Mouse (Mus musculus): Measurements from ENCODE around the gene Zfp365. TPM values are rescaled to one million over a fixed set of nuclear protein-coding genes. Genes with fewer than 3 reads are reported as not detected.

Zfp365 gene
- total RNA-seq, 2 experiments from 2014 or later: 0.49 to 0.56 TPM

DNA sequence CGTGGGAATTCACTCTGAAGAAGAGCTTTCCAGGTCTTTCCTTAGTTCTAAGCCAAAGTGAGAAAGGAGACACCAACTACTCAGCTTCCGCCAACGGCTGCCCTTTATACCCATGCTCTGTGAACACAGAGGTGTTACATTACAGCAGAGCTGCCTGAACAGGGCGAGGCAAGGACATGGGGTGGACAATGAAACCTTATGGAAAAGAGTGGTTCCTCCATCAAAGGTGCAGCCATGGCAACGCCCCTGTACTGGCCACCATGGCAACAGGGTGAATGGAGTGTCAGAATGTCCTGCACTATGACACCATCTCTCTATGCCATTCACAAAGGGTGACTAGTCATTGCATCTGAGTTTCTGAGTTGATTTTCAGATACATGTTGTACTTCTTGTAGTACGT lies 61.4 kb downstream of the Zfp365 start:
- no peak for DNase-seq
- intact Hi-C loops (cut with DNase I): no loop called here

DNA sequence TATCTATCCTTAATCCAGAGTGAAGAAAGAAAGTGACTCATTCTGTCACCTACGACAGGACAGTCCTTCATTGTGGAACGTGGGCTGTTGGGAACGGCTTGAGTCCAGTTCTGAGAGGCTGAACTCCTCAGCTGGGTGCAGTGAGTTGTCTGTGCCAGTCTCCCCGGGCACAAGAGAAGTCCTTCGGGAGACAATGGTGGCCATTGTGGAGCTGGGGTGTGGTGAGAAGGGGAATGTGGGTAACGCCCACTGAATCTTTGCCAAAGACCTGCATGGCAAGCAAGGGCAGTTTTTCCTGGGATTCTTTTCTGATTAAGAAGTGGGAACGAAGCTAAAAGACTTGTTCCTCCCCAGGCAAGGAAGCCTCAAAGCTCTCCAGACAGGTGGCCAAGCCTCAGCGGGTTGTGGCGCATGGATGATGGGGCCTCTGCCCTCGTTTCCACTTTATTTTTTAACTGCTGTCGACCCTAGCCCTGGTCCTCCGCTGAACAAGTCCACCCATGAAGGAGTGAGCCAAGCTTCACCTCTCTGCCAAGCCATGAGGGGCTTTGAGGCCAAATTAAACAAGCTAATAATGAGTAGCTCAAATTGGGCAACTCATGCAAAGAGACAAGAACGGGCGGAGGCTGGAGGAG lies 66.3 kb downstream of the Zfp365 start:
- DNase-seq: no peak
- intact Hi-C loops (cut with DNase I): no loop called here

DNA sequence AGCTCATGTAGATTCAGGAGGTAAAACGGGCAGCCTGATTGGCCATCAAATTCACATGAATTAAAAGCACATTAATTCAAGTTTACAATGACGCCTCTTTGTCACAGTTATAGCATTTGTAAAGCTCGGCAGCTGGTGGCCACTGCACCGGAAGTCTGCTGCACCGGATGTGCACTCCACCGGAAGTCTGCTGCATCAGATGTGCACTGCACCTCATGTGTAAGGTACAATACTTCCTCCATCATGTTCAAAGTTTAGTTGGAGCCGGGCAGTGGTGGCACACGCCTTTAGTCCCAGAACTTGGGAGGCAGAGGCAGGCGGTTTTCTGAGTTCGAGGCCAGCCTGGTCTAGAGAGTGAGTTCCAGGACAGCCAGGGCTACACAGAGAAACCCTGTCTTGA lies 70.9 kb downstream of the Zfp365 start:
- DNase-seq: no peak
- intact Hi-C loops (cut with DNase I): no loop called here

DNA sequence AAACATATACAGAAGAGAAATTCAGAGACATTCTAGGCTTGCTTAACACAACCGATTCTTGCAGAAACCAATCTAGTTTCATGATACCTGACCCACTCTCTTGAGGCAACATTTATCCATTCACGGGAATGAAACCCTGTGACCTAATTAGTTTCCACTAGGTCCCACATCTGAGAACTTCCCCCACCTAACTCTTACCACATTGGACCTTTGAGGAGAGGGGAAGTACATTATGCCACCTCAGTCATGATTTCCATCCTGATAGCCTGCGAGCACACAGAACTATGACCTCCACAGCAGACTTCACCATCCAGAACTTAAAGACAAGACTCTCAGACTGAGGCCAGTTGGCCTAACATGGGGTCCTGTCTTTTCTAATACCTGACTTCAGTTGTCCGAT lies 71.7 kb downstream of the Zfp365 start:
- no peak for DNase-seq
- intact Hi-C loops (cut with DNase I): no loop called here

DNA sequence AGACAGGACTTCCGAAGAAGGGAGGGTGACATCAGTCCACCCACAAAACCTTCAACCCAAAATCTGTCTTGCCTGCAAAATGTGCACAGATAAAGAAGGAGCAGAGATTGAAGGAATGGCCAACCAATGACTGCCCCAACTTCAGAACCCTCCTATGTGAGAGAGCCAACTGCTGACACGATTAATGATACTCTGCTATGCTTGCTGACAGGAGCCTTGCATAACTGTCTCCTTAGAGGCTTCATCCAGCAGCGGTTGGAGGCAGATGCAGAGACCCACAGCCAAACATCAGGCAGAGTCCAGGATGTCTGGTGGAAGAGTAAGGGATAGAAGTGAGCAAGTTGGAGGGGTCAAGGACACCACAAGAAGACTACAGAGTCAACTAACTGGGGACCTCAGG lies 73.3 kb downstream of the Zfp365 start:
- intact Hi-C loops (cut with DNase I): no loop called here
- no peak for DNase-seq

DNA sequence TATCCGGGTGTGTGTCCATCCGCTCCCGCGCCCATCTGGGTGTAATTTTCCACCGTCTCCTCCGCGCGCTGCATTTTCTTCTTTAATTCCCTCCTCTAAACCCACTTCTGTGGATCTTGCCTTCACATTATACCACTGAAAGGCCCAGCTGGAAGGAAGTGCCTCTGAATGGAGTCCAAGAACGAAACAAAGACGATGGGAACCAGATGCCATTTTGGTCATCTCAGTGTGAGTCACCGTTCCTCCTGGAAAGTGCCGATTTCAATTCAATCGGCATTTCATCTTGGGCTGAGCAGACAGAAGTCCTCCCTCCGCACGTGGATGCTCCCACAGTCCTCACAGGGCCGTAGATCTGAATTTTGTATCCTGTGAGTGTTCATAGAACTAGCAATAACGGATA lies 76.0 kb downstream of the Zfp365 start:
- intact Hi-C loops (cut with DNase I): no loop called here
- DNase-seq: no peak

Other genes starting within 250 kb of the Zfp365 start
- gene Rtkn2, start 66.9 kb upstream of the Zfp365 start, total RNA-seq (2021): under 1 TPM; 0.35 to 0.53 TPM

Data from heart, postnatal 36 days (tissue).